Comparison of ENCODE assay signal across 12 mouse cellular contexts in the genomic region with DNA sequence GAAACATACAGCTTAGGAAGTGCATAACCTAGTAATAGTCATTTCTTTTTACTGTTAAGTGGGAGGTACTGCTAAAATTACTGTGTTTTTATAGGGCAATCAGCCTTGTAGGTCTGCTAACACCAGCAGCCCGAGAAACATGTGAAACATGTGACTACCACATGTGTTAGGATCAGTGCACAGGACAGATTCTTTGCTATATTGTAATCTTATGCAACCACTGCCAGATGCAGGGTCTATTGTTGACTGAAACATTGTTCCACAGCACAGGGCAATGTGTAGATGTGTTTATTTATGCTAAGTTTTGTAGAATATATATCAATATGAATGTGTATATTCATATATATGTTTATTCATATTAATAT.
"Had no signal": no experiment of that assay in that cellular context is flagged by ENCODE, and none has a peak within 500 bp of the region (broad histone marks: within the 10 kb centered on the region; RNA-seq: fewer than 3 reads in every experiment).

No protein-coding gene starts in this region.

- H3K4me3 ChIP-seq: intestine, embryonic 15.5 days; liver, embryonic 15.5 days; midbrain, embryonic 10.5 days; myocyte; neural tube, embryonic 15.5 days had no signal

- H3K27me3 ChIP-seq: intestine, embryonic 15.5 days; liver, embryonic 15.5 days; neural tube, embryonic 15.5 days had no signal

- H3K4me1 ChIP-seq: intestine, embryonic 15.5 days; liver, embryonic 15.5 days; midbrain, embryonic 10.5 days; neural tube, embryonic 15.5 days had no signal

- ATAC-seq: intestine, embryonic 15.5 days had no signal

- DNase-seq: kidney, adult 18-20 months; kidney, postnatal 10 days; kidney, postnatal 4 days; lung, adult 2 months; midbrain, embryonic 14.5 days; thymus, postnatal 4 days had no signal

- H3K9me3 ChIP-seq: intestine, embryonic 15.5 days; liver, embryonic 15.5 days; midbrain, embryonic 10.5 days; neural tube, embryonic 15.5 days had no signal

- H3K4me2 ChIP-seq: intestine, embryonic 15.5 days; liver, embryonic 15.5 days; neural tube, embryonic 15.5 days had no signal

- H3K27ac ChIP-seq: intestine, embryonic 15.5 days; liver, embryonic 15.5 days; midbrain, embryonic 10.5 days; neural tube, embryonic 15.5 days; stomach, postnatal 0 days had no signal

- H3K36me3 ChIP-seq: intestine, embryonic 15.5 days; liver, embryonic 15.5 days; midbrain, embryonic 10.5 days; neural tube, embryonic 15.5 days had no signal

- H3K9ac ChIP-seq: intestine, embryonic 15.5 days; liver, embryonic 15.5 days; neural tube, embryonic 15.5 days had no signal
